Mouse (Mus musculus): ENCODE measurements at regions not wholly inside any gene's neighbourhood (a gene's known extent, or its start where the extent isn't known, plus 50 kb on each side); places are given as distances from the start of the nearest gene placed in this dataset.

DNA sequence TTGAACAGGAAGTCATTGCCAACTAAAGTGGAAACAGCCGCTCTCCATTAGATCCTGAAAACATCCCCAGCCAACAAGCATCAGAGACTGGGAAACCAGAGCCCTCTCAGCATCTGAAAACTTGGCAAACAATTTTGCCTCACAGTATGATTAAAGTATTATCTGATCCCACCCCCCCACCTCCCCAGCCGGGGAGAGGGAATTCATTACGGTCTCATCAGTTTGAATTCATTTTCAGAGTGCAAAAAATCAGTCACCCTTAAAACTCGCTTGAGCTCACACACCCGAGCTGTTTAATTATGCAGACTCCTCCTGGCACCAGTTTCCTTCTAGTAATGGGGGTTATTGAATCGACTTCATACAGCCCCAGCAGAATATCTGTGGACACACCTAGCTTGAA is 1117.2 kb upstream of the Gulo start:
- TF ChIP-seq CTCF (IDR thresholded peaks at IDR 0.05; ENCODE audit: control insufficient read depth, insufficient read depth, low read length) (no peak), POLR2A (IDR thresholded peaks at IDR 0.05; ENCODE audit: borderline replicate concordance, control insufficient read depth, low read depth, low read length) (no peak)

Data from bone marrow, adult 2 months (tissue).